Mouse (Mus musculus): ENCODE measurements around the gene Cdr2l. TPM values are rescaled to one million over a fixed set of nuclear protein-coding genes. Genes with fewer than 3 reads are reported as not detected.
A peak's percentile ranks its signal among the peaks of the same experiment; 100 is the strongest.

Cdr2l gene
- total and polyA plus RNA-seq, 3 experiments, result not detected

DNA sequence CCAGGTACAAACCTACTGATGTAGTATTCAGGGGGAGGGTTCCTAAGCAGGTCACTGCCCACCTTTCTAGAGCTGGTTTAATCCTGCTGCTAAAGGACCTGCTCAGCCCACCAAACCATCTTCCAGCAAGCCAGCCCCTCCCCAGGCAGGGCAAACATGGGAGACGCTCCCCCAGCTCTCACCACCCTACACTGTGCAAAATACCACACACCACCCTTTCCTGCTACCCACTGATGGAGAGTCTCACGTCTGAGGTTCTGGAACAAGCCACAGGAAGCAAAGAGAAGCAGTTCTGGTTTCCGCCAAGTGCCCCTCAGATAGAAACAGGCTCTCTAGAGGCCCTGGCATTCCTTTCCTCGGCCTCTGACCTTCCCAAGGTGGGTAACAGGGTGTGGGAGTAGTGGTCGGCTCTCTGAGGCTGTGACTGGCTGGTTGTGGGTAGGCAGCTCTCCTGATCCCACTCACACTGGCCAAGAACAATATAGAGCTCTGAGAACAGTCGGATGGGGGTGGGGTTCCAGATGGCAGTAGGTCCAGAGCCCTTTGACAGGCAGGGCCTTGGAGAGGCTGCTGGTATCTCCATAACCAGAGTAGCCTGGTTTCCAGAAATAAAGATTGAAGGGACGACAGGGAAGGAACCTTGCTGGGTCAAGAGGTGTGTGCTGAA lies 15.5 kb upstream of the Cdr2l start:
- no peaks in the 10 kb centered on the region for H3K9me3 ChIP-seq (replicated peaks; ENCODE audit: low read length)
- H3K27me3 ChIP-seq (replicated peaks), result peaks cover 98% of the 10 kb centered on the region
- peaks cover 4 to 8% of the 10 kb centered on the region in 2 experiments for H3K4me1 ChIP-seq (ENCODE audit: control insufficient read depth in 1 of 2, insufficient read depth in 2 of 2)
- no peak overlapping the region for H3K27ac ChIP-seq (ENCODE audit: insufficient read depth, low read depth)
- in situ Hi-C loops (cut with MboI; ENCODE audit: low pct_ligation_motif_present, low pct_unique_long_range_greater_than_20kb, low sequenced_read_pairs) (no loop called here), dilution Hi-C loops (cut with MboI; ENCODE audit: extremely low pct_ligation_motif_present, extremely low pct_unique_long_range_greater_than_20kb, low sequenced_read_pairs) (no loop called here)
- no peak overlapping the region for H3K4me3 ChIP-seq (replicated peaks in 1 of 3; ENCODE audit: low read depth in 2 of 3, low read length in 2 of 3, poor library complexity in 1 of 3)
- H3K4me2 ChIP-seq (ENCODE audit: insufficient read depth, low read depth, poor library complexity, severe bottlenecking), result no peak overlapping the region
- DNase-seq (ENCODE audit: extremely low read depth), result no peak
- no peaks in the 10 kb centered on the region for H3K36me3 ChIP-seq (replicated peaks in 1 of 2; ENCODE audit: control insufficient read depth in 1 of 2, insufficient read depth in 1 of 2, low read length in 1 of 2)
- no peak for TF ChIP-seq ELF1 (IDR thresholded peaks at IDR 0.05; ENCODE audit: low read depth, low read length)
- TF ChIP-seq ZKSCAN1 (IDR thresholded peaks at IDR 0.05; ENCODE audit: borderline replicate concordance, low read depth, low read length), result no peak
- no peak for TF ChIP-seq ETS1 (conservative IDR thresholded peaks at IDR 0.05; ENCODE audit: low read depth, low read length)
- TF ChIP-seq TCF12 (IDR thresholded peaks at IDR 0.05; ENCODE audit: low read depth, low read length), result no peak
- no peak for TF ChIP-seq CHD1 (IDR thresholded peaks at IDR 0.05; ENCODE audit: low read depth, low read length)
- no peak overlapping the region for H3K9ac ChIP-seq (ENCODE audit: insufficient read depth, low read depth)
- H3K79me2 ChIP-seq (replicated peaks; ENCODE audit: control insufficient read depth, extremely low read depth, insufficient read depth, poor library complexity, severe bottlenecking), result no peaks in the 10 kb centered on the region

DNA sequence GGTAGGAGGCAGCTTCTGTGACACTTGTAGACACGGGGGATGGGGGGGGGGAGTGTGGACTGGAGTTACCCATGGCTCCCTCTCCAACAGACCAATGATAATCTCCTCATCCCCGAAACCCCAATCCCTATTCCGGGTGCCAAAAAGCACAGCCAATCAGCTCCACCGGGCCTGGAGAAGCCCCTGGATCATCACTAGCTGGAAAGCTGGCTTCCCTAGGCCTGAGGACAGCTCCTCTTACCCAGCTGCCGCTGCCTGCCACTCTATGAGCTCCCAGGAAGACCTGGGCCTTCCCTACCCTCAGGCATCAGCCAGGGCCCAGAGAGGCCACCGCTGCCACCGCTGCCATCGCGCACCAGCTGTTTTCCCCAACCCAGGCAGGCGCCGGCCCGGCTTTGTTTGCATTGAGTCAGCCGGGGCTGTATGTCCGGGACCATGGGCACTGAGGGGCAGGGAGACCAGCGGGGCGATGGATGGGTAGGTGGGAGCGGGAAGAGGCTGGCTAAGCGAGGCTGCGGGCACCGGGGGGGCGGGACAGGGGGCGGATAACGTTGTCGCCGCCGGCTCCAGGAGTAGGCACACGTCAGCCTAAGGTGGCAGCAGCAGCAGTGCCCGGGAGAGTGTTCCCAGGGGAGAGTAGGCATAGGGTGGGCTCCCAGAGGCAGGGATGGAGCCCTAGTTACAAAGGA lies 14.9 kb upstream of the Cdr2l start:
- Histone ChIP-seq H3K4me2 (ENCODE audit: insufficient read depth, low read depth, poor library complexity, severe bottlenecking) (peak overlapping the region; percentile 96), H3K36me3 (replicated peaks in 1 of 2; ENCODE audit: control insufficient read depth in 1 of 2, insufficient read depth in 1 of 2, low read length in 1 of 2) (no peaks in the 10 kb centered on the region), H3K27me3 (replicated peaks) (peaks cover 98% of the 10 kb centered on the region), H3K4me3 (replicated peaks in 1 of 3; ENCODE audit: low read depth in 2 of 3, low read length in 2 of 3, poor library complexity in 1 of 3) (peak overlapping the region in 2 of 3 experiments; percentile 24 to 57), H3K9me3 (replicated peaks; ENCODE audit: low read length) (no peaks in the 10 kb centered on the region), H3K79me2 (replicated peaks; ENCODE audit: control insufficient read depth, extremely low read depth, insufficient read depth, poor library complexity, severe bottlenecking) (no peaks in the 10 kb centered on the region), H3K4me1 (ENCODE audit: control insufficient read depth in 1 of 2, insufficient read depth in 2 of 2) (peaks cover 4 to 8% of the 10 kb centered on the region in 2 experiments), H3K27ac (ENCODE audit: insufficient read depth, low read depth) (no peak overlapping the region), H3K9ac (ENCODE audit: insufficient read depth, low read depth) (peak overlapping the region; percentile 25; the same call in 1 of the 2 replicates)
- in situ Hi-C loops (cut with MboI; ENCODE audit: low pct_ligation_motif_present, low pct_unique_long_range_greater_than_20kb, low sequenced_read_pairs) (no loop called here), dilution Hi-C loops (cut with MboI; ENCODE audit: extremely low pct_ligation_motif_present, extremely low pct_unique_long_range_greater_than_20kb, low sequenced_read_pairs) (no loop called here)
- DNase-seq (ENCODE audit: extremely low read depth), result no peak
- TF ChIP-seq JUN (IDR thresholded peaks at IDR 0.05; ENCODE audit: insufficient read depth, low read depth, low read length) (no peak), NRF1 (IDR thresholded peaks at IDR 0.05; ENCODE audit: low read depth, low read length) (no peak), ETS1 (conservative IDR thresholded peaks at IDR 0.05; ENCODE audit: low read depth, low read length) (no peak), POLR2A (IDR thresholded peaks at IDR 0.05; ENCODE audit: low read depth, low read length) (no peak)

DNA sequence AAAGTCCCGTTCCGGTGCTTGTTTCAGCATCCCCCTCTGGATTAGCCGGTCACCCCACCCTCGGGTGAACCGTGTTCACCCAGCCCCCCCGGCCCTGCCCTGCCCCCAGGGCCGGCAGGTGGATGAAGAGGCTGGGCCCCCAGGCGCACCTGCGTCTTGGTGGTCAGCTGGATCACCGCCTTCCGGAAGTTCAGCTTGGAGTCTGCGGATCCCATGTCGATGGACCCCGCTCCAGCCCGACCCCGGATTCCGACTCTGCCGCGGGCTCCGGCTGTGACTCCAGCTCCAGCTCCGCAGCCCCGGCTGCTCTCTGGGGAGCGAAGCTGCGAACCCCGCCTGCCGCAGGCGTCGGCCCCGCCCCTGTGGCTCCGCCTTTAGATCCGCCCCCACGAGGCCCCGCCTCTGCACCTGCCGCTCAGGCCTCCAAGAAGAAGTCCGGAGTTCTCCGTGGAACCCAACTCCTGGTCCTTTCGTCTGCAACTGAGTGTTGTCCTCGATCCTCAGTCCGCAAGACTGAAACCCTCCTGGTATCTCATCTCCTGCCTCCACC lies 14.2 kb upstream of the Cdr2l start, which contains the start of gene Hid1:
Hid1 (minus strand) TSS at position 362 of the 550 bp plus-strand sequence.
- in situ Hi-C loops (cut with MboI; ENCODE audit: low pct_ligation_motif_present, low pct_unique_long_range_greater_than_20kb, low sequenced_read_pairs), result no loop called here
- peak; percentile 49; the same call in 1 of the 2 replicates for TF ChIP-seq POLR2A (IDR thresholded peaks at IDR 0.05; ENCODE audit: low read depth, low read length)
- peak; percentile 59; the same call in 1 of the 2 replicates for TF ChIP-seq BHLHE40 (IDR thresholded peaks at IDR 0.05; ENCODE audit: low read depth, low read length)
- no peak for TF ChIP-seq SMC3 (IDR thresholded peaks at IDR 0.05; ENCODE audit: low read depth, low read length)
- Histone ChIP-seq H3K27me3 (replicated peaks) (peaks cover 98% of the 10 kb centered on the region), H3K4me2 (ENCODE audit: insufficient read depth, low read depth, poor library complexity, severe bottlenecking) (peak within 1 kb of the TSS; percentile 96), H3K27ac (ENCODE audit: insufficient read depth, low read depth) (no peak within 1 kb of the TSS), H3K4me1 (ENCODE audit: control insufficient read depth in 1 of 2, insufficient read depth in 2 of 2) (peaks cover 4 to 8% of the 10 kb centered on the region in 2 experiments), H3K9me3 (replicated peaks; ENCODE audit: low read length) (no peaks in the 10 kb centered on the region), H3K79me2 (replicated peaks; ENCODE audit: control insufficient read depth, extremely low read depth, insufficient read depth, poor library complexity, severe bottlenecking) (no peaks in the 10 kb centered on the region), H3K4me3 (replicated peaks in 1 of 3; ENCODE audit: low read depth in 2 of 3, low read length in 2 of 3, poor library complexity in 1 of 3) (peak within 1 kb of the TSS; percentile 9 to 57 (median 24)), H3K36me3 (replicated peaks in 1 of 2; ENCODE audit: control insufficient read depth in 1 of 2, insufficient read depth in 1 of 2, low read length in 1 of 2) (no peaks in the 10 kb centered on the region), H3K9ac (ENCODE audit: insufficient read depth, low read depth) (peak within 1 kb of the TSS; percentile 25)
- dilution Hi-C loops (cut with MboI; ENCODE audit: extremely low pct_ligation_motif_present, extremely low pct_unique_long_range_greater_than_20kb, low sequenced_read_pairs), result no loop called here
- peak; percentile 49 for DNase-seq (ENCODE audit: extremely low read depth)
